Mouse (Mus musculus): ENCODE data around the gene Psmb11. TPM values are rescaled to one million over a fixed set of nuclear protein-coding genes. Genes with fewer than 3 reads are reported as not detected.

The Psmb11 gene
- polyA plus RNA-seq, 1 experiment from 2014 or later, result 0.04 TPM

DNA sequence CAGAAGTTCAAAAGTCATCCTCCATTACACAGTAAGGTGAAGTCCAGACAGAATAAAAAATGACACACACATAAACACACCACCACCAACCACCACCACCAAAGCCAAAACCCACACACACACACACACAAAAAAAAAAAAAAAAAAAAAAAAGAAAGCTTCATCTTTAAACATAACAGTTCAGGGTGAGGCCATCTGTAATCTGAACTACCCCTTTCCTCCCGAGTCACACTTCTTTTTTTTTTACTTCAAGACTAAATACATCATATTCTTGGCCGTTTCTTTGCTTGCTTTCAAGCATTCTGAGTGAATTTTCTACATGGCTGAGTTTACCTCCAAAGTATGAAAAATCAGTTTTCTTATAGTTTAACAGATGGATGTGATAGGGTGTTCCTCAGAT lies 19.6 kb upstream of the Psmb11 start:
- 41% methylated on average over 2 of the region's 2 CpGs for WGBS
- ATAC-seq, result no peak

DNA sequence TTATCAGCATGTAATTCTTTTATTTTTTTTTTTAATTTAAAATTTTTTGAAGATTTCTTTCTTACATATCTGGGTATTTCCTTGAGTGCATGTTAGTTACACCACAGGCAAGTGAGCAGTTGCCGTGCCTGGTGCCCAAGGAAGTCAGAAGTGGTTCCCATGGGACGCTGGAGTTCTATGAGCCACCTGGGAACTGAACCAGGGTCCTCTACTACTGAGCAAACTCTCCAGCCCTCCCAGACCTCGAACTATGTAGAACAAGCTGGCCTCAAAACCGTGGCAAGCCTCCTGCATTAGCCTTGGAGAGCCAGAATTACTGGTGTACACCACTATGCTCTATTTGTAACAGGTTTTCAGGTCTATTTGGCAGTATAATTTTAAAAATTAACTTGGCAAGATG lies 18.6 kb upstream of the Psmb11 start:
- Histone ChIP-seq H3K27me3 (replicated peaks; ENCODE audit: insufficient read depth, low read length) (no peaks in the 10 kb centered on the region), H3K4me3 (ENCODE audit: low read depth, low read length) (peak overlapping the region; percentile 65), H3K9ac (replicated peaks; ENCODE audit: low read depth) (peak overlapping the region; percentile 66), H3K9me3 (ENCODE audit: low read length) (no peaks in the 10 kb centered on the region), H3K36me3 (ENCODE audit: insufficient read depth, low read length) (no peaks in the 10 kb centered on the region), H3K27ac (ENCODE audit: low read length) (peak overlapping the region; percentile 91), H3K4me2 (replicated peaks; ENCODE audit: low read depth, low read length) (peak overlapping the region; percentile 46), H3K4me1 (ENCODE audit: insufficient read depth, low read depth, low read length) (no peaks in the 10 kb centered on the region)
- no peak for TF ChIP-seq EP300 (IDR thresholded peaks at IDR 0.05)
- no peak for TF ChIP-seq CTCF (IDR thresholded peaks at IDR 0.05)
- DNase-seq (ENCODE audit: low spot score) (no peak), ATAC-seq (no peak)
- 38% methylated on average over 4 of the region's 4 CpGs for WGBS

More for the DNA sequence above, 19.6 kb upstream of the Psmb11 start:
- Histone ChIP-seq H3K27me3 (replicated peaks; ENCODE audit: insufficient read depth, low read length) (no peaks in the 10 kb centered on the region), H3K9me3 (ENCODE audit: low read length) (no peaks in the 10 kb centered on the region), H3K36me3 (ENCODE audit: insufficient read depth, low read length) (no peaks in the 10 kb centered on the region), H3K4me2 (replicated peaks; ENCODE audit: low read depth, low read length) (no peak overlapping the region), H3K4me1 (ENCODE audit: insufficient read depth, low read depth, low read length) (no peaks in the 10 kb centered on the region), H3K27ac (ENCODE audit: low read length) (no peak overlapping the region), H3K4me3 (ENCODE audit: low read depth, low read length) (no peak overlapping the region), H3K9ac (replicated peaks; ENCODE audit: low read depth) (no peak overlapping the region)
- DNase-seq (ENCODE audit: low spot score), result no peak
- TF ChIP-seq CTCF (IDR thresholded peaks at IDR 0.05), result no peak
- no peak for TF ChIP-seq EP300 (IDR thresholded peaks at IDR 0.05)

- Histone ChIP-seq H3K9me3 (ENCODE audit: low read length) (no peaks in the 10 kb centered on the region), H3K27ac (ENCODE audit: low read length) (peak overlapping the region; percentile 91), H3K4me3 (ENCODE audit: low read depth, low read length) (peak overlapping the region; percentile 65), H3K27me3 (replicated peaks; ENCODE audit: insufficient read depth, low read length) (no peaks in the 10 kb centered on the region), H3K9ac (replicated peaks; ENCODE audit: low read depth) (peak overlapping the region; percentile 66), H3K4me1 (ENCODE audit: insufficient read depth, low read depth, low read length) (no peaks in the 10 kb centered on the region), H3K4me2 (replicated peaks; ENCODE audit: low read depth, low read length) (peak overlapping the region; percentile 46), H3K36me3 (ENCODE audit: insufficient read depth, low read length) (no peaks in the 10 kb centered on the region)
- TF ChIP-seq CTCF (IDR thresholded peaks at IDR 0.05) (peak; percentile 25), EP300 (IDR thresholded peaks at IDR 0.05) (no peak)
- WGBS, result under 1% methylated on average over 46 of the region's 46 CpGs
- DNase-seq (ENCODE audit: low spot score) (peak; percentile 99), ATAC-seq (peak; percentile 99)
Observed at GRCm38 (mm10) chr14:54603038-54603654, 18.1 kb upstream of the Psmb11 start.

DNA sequence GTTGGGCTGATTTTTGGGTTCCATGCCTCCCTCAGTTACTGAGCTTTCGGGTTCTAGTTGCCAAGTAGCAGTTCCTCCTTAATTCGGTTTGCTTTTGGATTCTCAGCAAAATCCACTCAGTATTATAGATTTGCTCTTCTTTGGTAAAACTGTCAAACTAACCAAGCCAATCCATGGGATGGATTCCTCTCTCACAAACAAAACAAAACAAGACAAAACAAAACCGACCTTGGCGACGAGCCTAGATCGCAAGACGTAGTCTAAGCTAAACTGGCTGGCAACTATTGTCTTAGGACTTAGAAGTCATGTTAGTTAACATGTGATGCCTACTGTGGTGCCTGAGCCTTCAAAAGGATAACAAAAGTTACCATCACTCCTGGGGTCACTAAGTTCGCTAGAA lies 17.5 kb upstream of the Psmb11 start:
- H3K9me3 ChIP-seq (ENCODE audit: low read length), result no peaks in the 10 kb centered on the region
- TF ChIP-seq EP300 (IDR thresholded peaks at IDR 0.05) (no peak), CTCF (IDR thresholded peaks at IDR 0.05) (no peak)
- no peaks in the 10 kb centered on the region for H3K4me1 ChIP-seq (ENCODE audit: insufficient read depth, low read depth, low read length)
- H3K4me3 ChIP-seq (ENCODE audit: low read depth, low read length), result peak overlapping the region; percentile 65
- H3K4me2 ChIP-seq (replicated peaks; ENCODE audit: low read depth, low read length), result peak overlapping the region; percentile 46
- H3K36me3 ChIP-seq (ENCODE audit: insufficient read depth, low read length), result no peaks in the 10 kb centered on the region
- 76% methylated on average over 8 of the region's 8 CpGs for WGBS
- DNase-seq (ENCODE audit: low spot score) (no peak), ATAC-seq (no peak)
- no peaks in the 10 kb centered on the region for H3K27me3 ChIP-seq (replicated peaks; ENCODE audit: insufficient read depth, low read length)
- no peak overlapping the region for H3K9ac ChIP-seq (replicated peaks; ENCODE audit: low read depth)
- peak overlapping the region; percentile 91 for H3K27ac ChIP-seq (ENCODE audit: low read length)

DNA sequence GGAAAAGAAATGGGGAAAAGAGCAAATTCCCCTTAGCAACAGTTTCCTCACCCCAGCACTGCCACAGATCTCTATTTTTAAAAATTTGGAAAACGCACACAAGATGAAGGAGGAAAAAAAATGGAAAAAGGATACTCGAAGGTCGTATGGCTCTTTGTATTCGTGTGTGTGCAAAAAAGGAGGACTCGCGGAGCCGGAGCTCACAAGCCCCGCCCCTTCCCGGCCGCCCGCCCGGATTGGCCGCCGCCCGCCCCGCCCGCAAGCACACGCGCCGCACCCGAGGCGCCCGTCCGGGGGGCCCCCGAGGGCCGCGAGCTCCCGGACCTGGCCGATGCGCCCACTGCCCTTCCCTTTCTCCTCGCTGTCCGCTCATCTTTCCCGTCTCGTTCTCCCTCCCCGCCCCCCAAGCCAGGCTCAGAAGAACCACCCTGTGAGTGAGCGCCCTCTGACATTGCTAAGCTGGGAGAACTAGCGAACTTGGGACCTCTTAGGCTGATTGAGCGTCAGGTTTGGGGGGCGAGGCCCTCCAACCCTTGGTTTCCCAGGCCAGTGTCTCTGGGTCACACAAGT lies 15.4 kb upstream of the Psmb11 start, which contains the start of gene 4931414P19Rik:
TSS of gene 4931414P19Rik (minus strand) at position 242 of the 570 bp plus-strand sequence.
- peak; percentile 92 for DNase-seq (ENCODE audit: low spot score)
- Histone ChIP-seq H3K4me3 (ENCODE audit: low read depth, low read length) (peak within 1 kb of the TSS; percentile 47), H3K36me3 (ENCODE audit: insufficient read depth, low read length) (no peaks in the 10 kb centered on the region), H3K4me1 (ENCODE audit: insufficient read depth, low read depth, low read length) (no peaks in the 10 kb centered on the region), H3K9ac (replicated peaks; ENCODE audit: low read depth) (peak within 1 kb of the TSS; percentile 47), H3K27me3 (replicated peaks; ENCODE audit: insufficient read depth, low read length) (no peaks in the 10 kb centered on the region), H3K9me3 (ENCODE audit: low read length) (no peaks in the 10 kb centered on the region), H3K27ac (ENCODE audit: low read length) (peak within 1 kb of the TSS; percentile 87), H3K4me2 (replicated peaks; ENCODE audit: low read depth, low read length) (peak within 1 kb of the TSS; percentile 62)
- ATAC-seq, result peak; percentile 67
- no peak for TF ChIP-seq EP300 (IDR thresholded peaks at IDR 0.05)
- no peak for TF ChIP-seq CTCF (IDR thresholded peaks at IDR 0.05)
- 1% methylated on average over 36 of the region's 39 CpGs for WGBS

GRCm38 (mm10) chr14:54607226-54607625 lies 14.0 kb upstream of the Psmb11 start:
- ATAC-seq (no peak), DNase-seq (ENCODE audit: low spot score) (no peak)
- no peaks in the 10 kb centered on the region for H3K9me3 ChIP-seq (ENCODE audit: low read length)
- no peak overlapping the region for H3K9ac ChIP-seq (replicated peaks; ENCODE audit: low read depth)
- H3K27ac ChIP-seq (ENCODE audit: low read length), result no peak overlapping the region
- H3K4me1 ChIP-seq (ENCODE audit: insufficient read depth, low read depth, low read length), result no peaks in the 10 kb centered on the region
- H3K4me3 ChIP-seq (ENCODE audit: low read depth, low read length), result no peak overlapping the region
- H3K36me3 ChIP-seq (ENCODE audit: insufficient read depth, low read length), result no peaks in the 10 kb centered on the region
- WGBS, result 43% methylated on average over 8 of the region's 8 CpGs
- no peaks in the 10 kb centered on the region for H3K27me3 ChIP-seq (replicated peaks; ENCODE audit: insufficient read depth, low read length)
- TF ChIP-seq CTCF (IDR thresholded peaks at IDR 0.05) (no peak), EP300 (IDR thresholded peaks at IDR 0.05) (no peak)
- no peak overlapping the region for H3K4me2 ChIP-seq (replicated peaks; ENCODE audit: low read depth, low read length)

Data from lung, postnatal 0 days (tissue).